Mouse (Mus musculus): ENCODE measurements around the gene Sdha. TPM values are rescaled to one million over a fixed set of nuclear protein-coding genes. Genes with fewer than 3 reads are reported as not detected.
A peak's percentile ranks its signal among the peaks of the same experiment; 100 is the strongest.

Sdha gene
- polyA plus RNA-seq (2015; fragmentation: Nextera tagmentation; extraction: Ambion mirVana), result 221 and 224 TPM in 2 replicates

GRCm38 (mm10) chr13:74349566-74350434 lies at the start of gene Sdha, which contains the start of gene Ccdc127:
Gene Sdha (minus strand): TSS chr13:74350280.
Gene Ccdc127 (plus strand): TSS chr13:74350309.
- Histone ChIP-seq H3K27ac (replicated peaks) (peak within 1 kb of the TSS; percentile 86), H3K36me3 (peaks cover 5% of the 10 kb centered on the region; the same call in 1 of the 2 replicates), H3K4me3 (replicated peaks) (peak within 1 kb of the TSS; percentile 82), H3K4me1 (peaks cover 15% of the 10 kb centered on the region), H3K9me3 (replicated peaks) (no peaks in the 10 kb centered on the region), H3K27me3 (no peaks in the 10 kb centered on the region), H3K4me2 (replicated peaks) (peak within 1 kb of the TSS; percentile 52), H3K9ac (peak within 1 kb of the TSS; percentile 87)
- ATAC-seq (ENCODE audit: insufficient number of reproducible peaks, low FRiP score, low TSS enrichment, low read depth), result peak; percentile 97
- 1% methylated on average over 57 of the region's 57 CpGs for WGBS

- Histone ChIP-seq H3K9ac (no peak within 1 kb of the TSS), H3K27me3 (no peaks in the 10 kb centered on the region)
Observed at GRCm38 (mm10) chr13:74399298-74399839, 49.3 kb upstream of the Sdha start, which contains the start of gene Ftl1-ps1. Gene Ftl1-ps1 (plus strand): TSS chr13:74399694.

GRCm38 (mm10) chr13:74391156-74391555 lies 41.1 kb upstream of the Sdha start:
- Histone ChIP-seq H3K9ac (no peak overlapping the region), H3K36me3 (no peaks in the 10 kb centered on the region), H3K27me3 (no peaks in the 10 kb centered on the region), H3K4me3 (replicated peaks) (no peak overlapping the region), H3K9me3 (replicated peaks) (no peaks in the 10 kb centered on the region), H3K4me2 (replicated peaks) (no peak overlapping the region), H3K4me1 (0 out of 2 replicates have a peak, but pooled peaks cover 7% of the 10 kb centered on the region), H3K27ac (replicated peaks) (no peak overlapping the region)
- 73% methylated on average over 2 of the region's 2 CpGs for WGBS
- ATAC-seq (ENCODE audit: insufficient number of reproducible peaks, low FRiP score, low TSS enrichment, low read depth), result no peak

More at GRCm38 (mm10) chr13:74399298-74399839, 49.3 kb upstream of the Sdha start, which contains the start of gene Ftl1-ps1:
- H3K4me1 ChIP-seq, result no peaks in the 10 kb centered on the region
- H3K36me3 ChIP-seq, result no peaks in the 10 kb centered on the region
- 17% methylated on average over 11 of the region's 11 CpGs for WGBS
- no peak within 1 kb of the TSS for H3K27ac ChIP-seq (replicated peaks)
- H3K4me3 ChIP-seq (replicated peaks), result no peak within 1 kb of the TSS
- no peaks in the 10 kb centered on the region for H3K9me3 ChIP-seq (replicated peaks)
- ATAC-seq (ENCODE audit: insufficient number of reproducible peaks, low FRiP score, low TSS enrichment, low read depth), result no peak
- H3K4me2 ChIP-seq (replicated peaks), result no peak within 1 kb of the TSS

- H3K4me2 ChIP-seq (replicated peaks), result peak within 1 kb of the TSS; percentile 56
- H3K27ac ChIP-seq (replicated peaks), result no peak within 1 kb of the TSS
- peak; percentile 82 for ATAC-seq (ENCODE audit: insufficient number of reproducible peaks, low FRiP score, low TSS enrichment, low read depth)
- no peaks in the 10 kb centered on the region for H3K36me3 ChIP-seq
- H3K9ac ChIP-seq, result peak within 1 kb of the TSS; percentile 50
- H3K4me3 ChIP-seq (replicated peaks), result peak within 1 kb of the TSS; percentile 63
- 0 out of 2 replicates have a peak, but pooled peaks cover 7% of the 10 kb centered on the region for H3K4me1 ChIP-seq
- H3K27me3 ChIP-seq, result no peaks in the 10 kb centered on the region
- WGBS, result 2% methylated on average over 14 of the region's 14 CpGs
- H3K9me3 ChIP-seq (replicated peaks), result no peaks in the 10 kb centered on the region
Observed at GRCm38 (mm10) chr13:74390371-74390990, 40.4 kb upstream of the Sdha start, which contains the start of gene Zfp72. Gene Zfp72 (minus strand): TSS chr13:74390836.

GRCm38 (mm10) chr13:74389730-74390129 lies 39.6 kb upstream of the Sdha start:
- no peaks in the 10 kb centered on the region for H3K36me3 ChIP-seq
- no peak overlapping the region for H3K27ac ChIP-seq (replicated peaks)
- no peaks in the 10 kb centered on the region for H3K27me3 ChIP-seq
- no peaks in the 10 kb centered on the region for H3K9me3 ChIP-seq (replicated peaks)
- 62% methylated on average over 6 of the region's 6 CpGs for WGBS
- H3K4me3 ChIP-seq (replicated peaks), result peak overlapping the region; percentile 63
- H3K4me1 ChIP-seq, result 0 out of 2 replicates have a peak, but pooled peaks cover 7% of the 10 kb centered on the region
- H3K9ac ChIP-seq, result no peak overlapping the region
- peak overlapping the region; percentile 56 for H3K4me2 ChIP-seq (replicated peaks)
- ATAC-seq (ENCODE audit: insufficient number of reproducible peaks, low FRiP score, low TSS enrichment, low read depth), result no peak

- Histone ChIP-seq H3K4me1 (peaks cover 6% of the 10 kb centered on the region; the same call in 1 of the 2 replicates), H3K27ac (replicated peaks) (no peak overlapping the region), H3K27me3 (no peaks in the 10 kb centered on the region), H3K9ac (no peak overlapping the region), H3K9me3 (replicated peaks) (no peaks in the 10 kb centered on the region), H3K4me3 (replicated peaks) (no peak overlapping the region), H3K4me2 (replicated peaks) (no peak overlapping the region), H3K36me3 (no peaks in the 10 kb centered on the region)
- ATAC-seq (ENCODE audit: insufficient number of reproducible peaks, low FRiP score, low TSS enrichment, low read depth), result no peak
- WGBS, result 39% methylated on average over 3 of the region's 3 CpGs
Observed at GRCm38 (mm10) chr13:74382289-74382688, 32.2 kb upstream of the Sdha start.

GRCm38 (mm10) chr13:74381533-74382276 lies 31.6 kb upstream of the Sdha start:
- no peak for ATAC-seq (ENCODE audit: insufficient number of reproducible peaks, low FRiP score, low TSS enrichment, low read depth)
- H3K27ac ChIP-seq (replicated peaks), result no peak overlapping the region; the same call in 1 of the 2 replicates
- no peak overlapping the region for H3K4me2 ChIP-seq (replicated peaks)

GRCm38 (mm10) chr13:74363859-74364235 lies 13.8 kb upstream of the Sdha start, which contains the start of gene Lrrc14b:
Gene Lrrc14b (minus strand): TSS chr13:74364005.
- 76% methylated on average over 8 of the region's 8 CpGs for WGBS
- Histone ChIP-seq H3K27ac (replicated peaks) (no peak within 1 kb of the TSS), H3K4me1 (peaks cover 3% of the 10 kb centered on the region; the same call in 1 of the 2 replicates), H3K9me3 (replicated peaks) (no peaks in the 10 kb centered on the region), H3K27me3 (no peaks in the 10 kb centered on the region), H3K4me3 (replicated peaks) (no peak within 1 kb of the TSS), H3K36me3 (peaks cover 20% of the 10 kb centered on the region), H3K4me2 (replicated peaks) (no peak within 1 kb of the TSS), H3K9ac (no peak within 1 kb of the TSS)
- ATAC-seq (ENCODE audit: insufficient number of reproducible peaks, low FRiP score, low TSS enrichment, low read depth), result peak; percentile 68; the same call in 1 of the 2 replicates

More at GRCm38 (mm10) chr13:74381533-74382276, 31.6 kb upstream of the Sdha start:
- H3K4me1 ChIP-seq, result peaks cover 6% of the 10 kb centered on the region; the same call in 1 of the 2 replicates
- no peak overlapping the region for H3K4me3 ChIP-seq (replicated peaks)
- 71% methylated on average over 10 of the region's 10 CpGs for WGBS
- H3K36me3 ChIP-seq, result no peaks in the 10 kb centered on the region
- no peak overlapping the region for H3K9ac ChIP-seq
- no peaks in the 10 kb centered on the region for H3K27me3 ChIP-seq
- H3K9me3 ChIP-seq (replicated peaks), result no peaks in the 10 kb centered on the region

- WGBS, result 92% methylated on average over 13 of the region's 13 CpGs
- no peaks in the 10 kb centered on the region for H3K27me3 ChIP-seq
- H3K4me1 ChIP-seq, result peaks cover 3% of the 10 kb centered on the region; the same call in 1 of the 2 replicates
- no peak overlapping the region for H3K9ac ChIP-seq
- H3K4me2 ChIP-seq (replicated peaks), result no peak overlapping the region
- H3K36me3 ChIP-seq, result peaks cover 24% of the 10 kb centered on the region
- no peaks in the 10 kb centered on the region for H3K9me3 ChIP-seq (replicated peaks)
- no peak overlapping the region for H3K4me3 ChIP-seq (replicated peaks)
- no peak overlapping the region for H3K27ac ChIP-seq (replicated peaks)
- no peak for ATAC-seq (ENCODE audit: insufficient number of reproducible peaks, low FRiP score, low TSS enrichment, low read depth)
Observed at GRCm38 (mm10) chr13:74363176-74363858, 13.2 kb upstream of the Sdha start.

- Histone ChIP-seq H3K4me3 (replicated peaks) (no peak overlapping the region), H3K36me3 (peaks cover 28% of the 10 kb centered on the region), H3K27me3 (no peaks in the 10 kb centered on the region), H3K4me2 (replicated peaks) (no peak overlapping the region), H3K9me3 (replicated peaks) (no peaks in the 10 kb centered on the region), H3K4me1 (peaks cover 3% of the 10 kb centered on the region; the same call in 1 of the 2 replicates), H3K9ac (no peak overlapping the region), H3K27ac (replicated peaks) (no peak overlapping the region)
- 77% methylated on average over 2 of the region's 2 CpGs for WGBS
- no peak for ATAC-seq (ENCODE audit: insufficient number of reproducible peaks, low FRiP score, low TSS enrichment, low read depth)
Observed at GRCm38 (mm10) chr13:74362218-74362617, 12.1 kb upstream of the Sdha start.

All from embryonic facial prominence, embryonic 15.5 days (tissue).